Mouse (Mus musculus): ENCODE data around the gene Krt26.

The Krt26 gene

DNA sequence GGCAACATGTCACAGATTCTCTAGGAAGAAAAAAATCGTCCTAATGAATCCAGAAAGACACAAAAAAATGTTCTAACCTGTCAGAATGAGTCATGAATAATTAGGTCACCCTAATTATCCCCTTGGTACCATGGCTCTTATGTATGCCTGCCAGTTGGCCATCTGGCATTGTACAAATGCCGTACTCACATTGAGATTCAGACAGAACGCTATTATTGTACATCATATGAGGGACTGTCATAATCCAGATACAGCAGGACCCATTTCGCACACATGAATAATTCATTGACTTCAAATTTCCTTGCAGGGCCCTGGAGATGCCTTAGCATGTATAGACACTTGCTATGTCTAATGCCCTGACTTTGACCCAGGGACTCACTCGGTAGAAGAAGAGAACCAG is 53.8 kb downstream of the Krt26 start:
- DNase-seq (ENCODE audit: low spot score in 2 of 2): no peak

DNA sequence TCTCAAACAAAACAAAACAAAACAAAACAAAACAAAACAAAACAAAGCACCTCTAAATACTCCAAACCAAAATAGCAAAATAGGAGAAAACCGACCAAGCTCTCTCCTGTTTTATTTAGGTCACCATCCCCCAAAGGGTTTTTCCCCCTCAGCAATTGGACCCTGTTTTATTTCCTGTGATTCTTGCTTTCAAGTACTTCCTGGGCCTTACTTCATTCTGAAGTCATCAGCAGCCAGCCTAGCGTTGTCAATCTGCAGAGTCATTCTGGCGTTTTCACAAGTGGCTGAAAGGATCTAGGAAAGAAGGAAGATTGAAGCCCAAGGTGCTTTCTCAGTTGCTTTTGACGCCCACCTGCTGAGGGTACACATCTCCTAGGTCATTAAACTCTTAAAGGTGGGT is 54.4 kb downstream of the Krt26 start:
- no peak for DNase-seq (ENCODE audit: low spot score in 2 of 2)

DNA sequence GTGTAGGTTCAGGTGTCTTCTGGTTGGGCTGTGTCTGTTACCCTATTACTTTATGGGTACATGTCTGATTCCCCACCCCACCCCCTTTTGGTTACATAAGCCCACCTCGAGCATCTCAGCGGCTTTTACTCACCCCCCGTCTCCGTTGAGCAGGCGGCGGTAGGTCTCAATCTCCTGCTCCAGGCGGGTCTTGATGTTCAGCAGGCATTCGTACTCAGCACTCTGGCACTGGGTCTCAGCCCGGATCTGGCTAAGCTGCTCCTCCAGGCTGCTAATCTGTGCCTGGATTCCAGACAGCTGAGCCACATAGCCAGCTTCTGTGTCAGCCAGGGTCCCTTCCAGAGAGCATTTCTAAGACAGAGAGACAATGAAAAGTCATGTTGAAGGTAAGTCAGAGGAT is 56.6 kb downstream of the Krt26 start:
- no peak for DNase-seq (ENCODE audit: low spot score in 2 of 2)

DNA sequence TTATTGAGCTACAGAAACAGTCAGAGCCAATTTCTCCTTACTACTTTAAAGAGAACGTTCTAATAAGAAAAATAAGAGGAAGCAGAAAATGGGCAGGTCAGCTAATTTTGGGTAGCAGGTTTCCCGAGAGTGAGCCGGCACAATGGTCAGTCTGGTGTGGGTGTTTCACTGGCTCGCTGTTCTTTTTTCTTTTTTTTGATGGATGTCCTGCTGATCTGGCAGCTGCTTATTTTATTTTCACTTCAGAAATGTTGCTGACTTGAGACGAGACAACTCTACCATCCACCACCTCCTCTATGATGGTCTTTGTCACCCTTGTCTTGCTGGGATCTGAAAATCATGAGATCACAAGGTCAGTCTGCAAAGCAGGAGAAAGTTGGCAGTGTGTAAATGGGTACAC is 57.8 kb downstream of the Krt26 start:
- DNase-seq (ENCODE audit: low spot score in 2 of 2): no peak

All from frontal cortex, postnatal 36 days (tissue).